Mouse (Mus musculus): ENCODE results near the gene Ulk3. TPM values are rescaled to one million over a fixed set of nuclear protein-coding genes. Genes with fewer than 3 reads are reported as not detected.
A peak's percentile ranks its signal among the peaks of the same experiment; 100 is the strongest.

Gene Ulk3
- total and polyA plus RNA-seq, 3 experiments = 5.7 to 19.1 (median 6.7) TPM

- Histone ChIP-seq H3K27ac (peak overlapping the region; percentile 94; the same call in 1 of the 2 replicates), H3K9ac (ENCODE audit: low read depth, low read length) (no peak overlapping the region), H3K4me3 (peak overlapping the region; percentile 94), H3K36me3 (ENCODE audit: control insufficient read depth, insufficient read depth, low read length) (peaks cover 2% of the 10 kb centered on the region), H3K79me2 (replicated peaks; ENCODE audit: control insufficient read depth, insufficient read depth, low read length) (no peaks in the 10 kb centered on the region), H3K27me3 (ENCODE audit: control insufficient read depth, insufficient read depth, low read length) (no peaks in the 10 kb centered on the region), H3K4me1 (ENCODE audit: control insufficient read depth, insufficient read depth, low read length) (peaks cover 19% of the 10 kb centered on the region)
- TF ChIP-seq EP300 (IDR thresholded peaks at IDR 0.05; ENCODE audit: insufficient read depth, low read depth, low read length) (no peak), POLR2A (IDR thresholded peaks at IDR 0.05; ENCODE audit: insufficient read depth, low read depth, low read length) (no peak), CTCF (IDR thresholded peaks at IDR 0.05) (no peak)
- DNase-seq = peak in 1 of 2 experiments; percentile 43
- 63% methylated on average over 13 of the region's 13 CpGs for WGBS
- intact Hi-C loops (cut with DNase I) = loop anchor here (2.0 to 5.0 kb wide), 2 partner anchors 23 to 119 kb away; partner anchors contain the start of gene Ppcdc
These were observed 27.5 kb upstream of the Ulk3 start for GRCm38 (mm10) chr9:57561711-57562099.

- peak overlapping the region; percentile 2 for H3K9ac ChIP-seq (ENCODE audit: low read depth, low read length)
- peak overlapping the region; percentile 59 for H3K27ac ChIP-seq
These were observed 26.3 kb upstream of the Ulk3 start for GRCm38 (mm10) chr9:57562896-57563372.

GRCm38 (mm10) chr9:57564609-57565008 lies 24.6 kb upstream of the Ulk3 start:
- no peak overlapping the region for H3K27ac ChIP-seq

More at GRCm38 (mm10) chr9:57562896-57563372, 26.3 kb upstream of the Ulk3 start:
- peak; percentile 85 for TF ChIP-seq EP300 (IDR thresholded peaks at IDR 0.05; ENCODE audit: insufficient read depth, low read depth, low read length)
- TF ChIP-seq CTCF (IDR thresholded peaks at IDR 0.05) = no peak
- TF ChIP-seq POLR2A (IDR thresholded peaks at IDR 0.05; ENCODE audit: insufficient read depth, low read depth, low read length) = peak; percentile 34; the same call in 1 of the 2 replicates
- Histone ChIP-seq H3K36me3 (ENCODE audit: control insufficient read depth, insufficient read depth, low read length) (peaks cover 2% of the 10 kb centered on the region), H3K4me3 (no peak overlapping the region), H3K79me2 (replicated peaks; ENCODE audit: control insufficient read depth, insufficient read depth, low read length) (peaks cover 2% of the 10 kb centered on the region; the same call in 1 of the 2 replicates), H3K27me3 (ENCODE audit: control insufficient read depth, insufficient read depth, low read length) (no peaks in the 10 kb centered on the region), H3K4me1 (ENCODE audit: control insufficient read depth, insufficient read depth, low read length) (peaks cover 19% of the 10 kb centered on the region)
- peak; percentile 65 to 71 for DNase-seq
- WGBS = 21% methylated on average over 4 of the region's 4 CpGs
- intact Hi-C loops (cut with DNase I) = loop anchor here (5.0 kb wide), 1 partner anchor 121 kb away; the partner anchor contains the start of gene Ppcdc

GRCm38 (mm10) chr9:57565741-57566221 lies 23.5 kb upstream of the Ulk3 start:
- Histone ChIP-seq H3K9ac (ENCODE audit: low read depth, low read length) (no peak overlapping the region), H3K27me3 (ENCODE audit: control insufficient read depth, insufficient read depth, low read length) (no peaks in the 10 kb centered on the region), H3K4me1 (ENCODE audit: control insufficient read depth, insufficient read depth, low read length) (peaks cover 18% of the 10 kb centered on the region), H3K27ac (peak overlapping the region; percentile 1; the same call in 1 of the 2 replicates), H3K4me3 (no peak overlapping the region), H3K79me2 (replicated peaks; ENCODE audit: control insufficient read depth, insufficient read depth, low read length) (peaks cover 2% of the 10 kb centered on the region; the same call in 1 of the 2 replicates), H3K36me3 (ENCODE audit: control insufficient read depth, insufficient read depth, low read length) (peaks cover 2% of the 10 kb centered on the region)
- WGBS = 17% methylated on average over 10 of the region's 10 CpGs
- TF ChIP-seq CTCF (IDR thresholded peaks at IDR 0.05) (no peak), POLR2A (IDR thresholded peaks at IDR 0.05; ENCODE audit: insufficient read depth, low read depth, low read length) (no peak), EP300 (IDR thresholded peaks at IDR 0.05; ENCODE audit: insufficient read depth, low read depth, low read length) (no peak)
- peak; percentile 46 to 64 for DNase-seq
- intact Hi-C loops (cut with DNase I) = no loop called here

More at GRCm38 (mm10) chr9:57564609-57565008, 24.6 kb upstream of the Ulk3 start:
- peaks cover 2% of the 10 kb centered on the region for H3K36me3 ChIP-seq (ENCODE audit: control insufficient read depth, insufficient read depth, low read length)
- no peaks in the 10 kb centered on the region for H3K27me3 ChIP-seq (ENCODE audit: control insufficient read depth, insufficient read depth, low read length)
- H3K4me1 ChIP-seq (ENCODE audit: control insufficient read depth, insufficient read depth, low read length) = peaks cover 19% of the 10 kb centered on the region
- peaks cover 2% of the 10 kb centered on the region; the same call in 1 of the 2 replicates for H3K79me2 ChIP-seq (replicated peaks; ENCODE audit: control insufficient read depth, insufficient read depth, low read length)
- TF ChIP-seq POLR2A (IDR thresholded peaks at IDR 0.05; ENCODE audit: insufficient read depth, low read depth, low read length) = no peak
- no peak for TF ChIP-seq EP300 (IDR thresholded peaks at IDR 0.05; ENCODE audit: insufficient read depth, low read depth, low read length)
- TF ChIP-seq CTCF (IDR thresholded peaks at IDR 0.05) = no peak
- H3K4me3 ChIP-seq = no peak overlapping the region
- no peak overlapping the region for H3K9ac ChIP-seq (ENCODE audit: low read depth, low read length)
- intact Hi-C loops (cut with DNase I) = loop anchor here (5.0 kb wide), 1 partner anchor 122 kb away; the partner anchor contains the start of gene Ppcdc
- WGBS = 91% methylated on average over 6 of the region's 6 CpGs
- DNase-seq = no peak

- Histone ChIP-seq H3K4me1 (ENCODE audit: control insufficient read depth, insufficient read depth, low read length) (peaks cover 14% of the 10 kb centered on the region), H3K9ac (ENCODE audit: low read depth, low read length) (no peak overlapping the region), H3K27me3 (ENCODE audit: control insufficient read depth, insufficient read depth, low read length) (no peaks in the 10 kb centered on the region), H3K4me3 (no peak overlapping the region), H3K36me3 (ENCODE audit: control insufficient read depth, insufficient read depth, low read length) (peaks cover 2% of the 10 kb centered on the region), H3K27ac (peak overlapping the region; percentile 5; the same call in 1 of the 2 replicates), H3K79me2 (replicated peaks; ENCODE audit: control insufficient read depth, insufficient read depth, low read length) (peaks cover 2% of the 10 kb centered on the region; the same call in 1 of the 2 replicates)
- TF ChIP-seq CTCF (IDR thresholded peaks at IDR 0.05) (peak; percentile 40), POLR2A (IDR thresholded peaks at IDR 0.05; ENCODE audit: insufficient read depth, low read depth, low read length) (no peak), EP300 (IDR thresholded peaks at IDR 0.05; ENCODE audit: insufficient read depth, low read depth, low read length) (no peak)
- intact Hi-C loops (cut with DNase I) = no loop called here
- DNase-seq = no peak
- WGBS = 72% methylated on average over 8 of the region's 8 CpGs
These were observed 22.4 kb upstream of the Ulk3 start for GRCm38 (mm10) chr9:57566846-57567245.

DNA sequence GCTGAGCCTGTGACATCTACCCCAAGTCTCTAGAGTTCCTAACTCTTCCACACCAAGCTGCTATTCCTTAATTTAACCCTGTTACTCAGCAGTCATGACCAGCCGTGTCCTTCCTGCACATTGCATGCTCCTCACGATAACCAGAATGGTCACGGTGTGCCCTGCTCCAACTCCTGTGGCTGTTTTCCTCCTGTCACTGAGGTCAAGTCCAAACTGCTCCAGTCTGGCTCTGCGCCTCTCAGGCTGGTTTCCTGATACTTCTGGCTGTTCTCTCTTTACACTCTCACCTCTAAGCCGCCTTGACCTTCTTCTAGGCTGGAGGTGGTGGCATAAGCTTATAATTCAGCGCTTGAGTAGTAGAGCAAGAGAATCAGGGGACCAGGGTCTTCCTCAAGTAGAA lies 20.8 kb upstream of the Ulk3 start:
- intact Hi-C loops (cut with DNase I) = no loop called here
- Histone ChIP-seq H3K27me3 (ENCODE audit: control insufficient read depth, insufficient read depth, low read length) (no peaks in the 10 kb centered on the region), H3K36me3 (ENCODE audit: control insufficient read depth, insufficient read depth, low read length) (peaks cover 1% of the 10 kb centered on the region), H3K4me3 (no peak overlapping the region), H3K4me1 (ENCODE audit: control insufficient read depth, insufficient read depth, low read length) (peaks cover 8% of the 10 kb centered on the region), H3K9ac (ENCODE audit: low read depth, low read length) (no peak overlapping the region), H3K27ac (no peak overlapping the region), H3K79me2 (replicated peaks; ENCODE audit: control insufficient read depth, insufficient read depth, low read length) (peaks cover 2% of the 10 kb centered on the region; the same call in 1 of the 2 replicates)
- TF ChIP-seq CTCF (IDR thresholded peaks at IDR 0.05) (no peak), EP300 (IDR thresholded peaks at IDR 0.05; ENCODE audit: insufficient read depth, low read depth, low read length) (no peak), POLR2A (IDR thresholded peaks at IDR 0.05; ENCODE audit: insufficient read depth, low read depth, low read length) (no peak)
- WGBS = 84% methylated on average over 6 of the region's 6 CpGs
- DNase-seq = no peak
